Mouse (Mus musculus) liver, embryonic 14 days (tissue): ENCODE measurements around the gene Rasgrp3. TPM values are rescaled to one million over a fixed set of nuclear protein-coding genes. Genes with fewer than 3 reads are reported as not detected.

ENCODE experiments used
- polyA plus RNA-seq: library from polyadenylated mRNA; depleted of rRNA; stranded (reverse); fragments of >200 nt; gene quantifications from 2 replicates; pipeline ENCODE4 v1.2.3, GENCODE M21; 2012; rRNA removed

Gene Rasgrp3
- 2.3 and 2.6 TPM in 2 replicates for polyA plus RNA-seq

GRCm38 (mm10) chr17:75435599-75435998 lies at the start of gene Rasgrp3:
Gene Rasgrp3, plus strand, starts transcription at chr17:75435896.

DNA sequence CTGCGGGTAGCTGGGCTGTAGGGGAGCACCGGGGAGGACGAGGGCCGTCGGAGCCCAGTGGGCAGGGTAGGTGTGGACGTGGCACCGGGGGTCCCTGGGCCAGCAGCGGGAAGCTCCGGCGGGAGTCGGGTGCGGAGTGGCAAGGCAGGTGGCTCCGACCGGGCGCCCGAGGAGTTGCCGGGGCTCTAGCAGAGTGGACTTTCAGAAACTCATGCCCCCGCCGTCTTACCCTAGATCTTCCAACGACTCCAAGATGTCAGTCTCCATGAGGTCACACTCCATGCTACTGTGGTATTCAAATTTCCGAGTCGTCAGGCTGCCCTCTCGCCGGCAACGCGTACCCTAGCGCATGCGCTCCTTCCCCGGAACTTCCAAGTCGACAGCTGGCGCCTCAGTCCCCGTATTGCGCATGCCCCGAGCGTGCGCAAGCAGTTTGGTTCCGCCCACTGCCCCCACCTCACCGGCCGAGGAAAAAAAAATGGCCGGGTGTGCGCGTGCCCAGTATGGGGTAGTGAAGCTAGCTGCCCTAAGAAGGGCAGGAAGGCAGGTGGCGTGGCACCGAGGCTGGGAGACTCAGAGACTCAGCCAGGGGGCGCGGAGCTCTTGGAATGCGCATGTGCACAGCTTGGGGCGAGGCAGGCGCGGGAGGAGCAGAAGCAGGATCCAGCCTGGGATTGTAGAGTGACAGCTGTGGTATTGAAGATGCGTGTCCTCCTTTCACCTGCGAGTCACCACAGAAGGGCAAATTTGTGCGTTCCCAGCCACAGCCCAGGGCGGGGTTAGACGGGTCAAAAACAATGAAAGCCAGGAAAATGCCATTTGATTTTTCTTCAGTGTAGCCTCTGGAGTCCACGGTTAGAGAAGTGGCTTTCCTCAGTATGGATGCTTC lies 116.1 kb downstream of the Rasgrp3 start, which contains the start of gene Fam98a:
TSS of gene Fam98a (minus strand) at position 435 of the 889 bp plus-strand sequence.

Other genes starting within 250 kb of the Rasgrp3 start
- gene Fam98a, start 116.0 kb downstream of the Rasgrp3 start, polyA plus RNA-seq, result 19.7 TPM in 2 replicates